Mouse (Mus musculus): ENCODE data around the gene Brd3. TPM values are rescaled to one million over a fixed set of nuclear protein-coding genes. Genes with fewer than 3 reads are reported as not detected.

The Brd3 gene
- total and polyA plus RNA-seq, 2 experiments from 2014 or later: 58.5 to 135 TPM

GRCm38 (mm10) chr2:27486725-27487124, 20.7 kb downstream of the Brd3 start:
- no peaks in the 10 kb centered on the region for H3K4me1 ChIP-seq (ENCODE audit: insufficient read depth)
- no peak overlapping the region for H3K9ac ChIP-seq
- ATAC-seq (no peak), DNase-seq (no peak)
- no peak for TF ChIP-seq CTCF (IDR thresholded peaks at IDR 0.05; ENCODE audit: low read depth)
- H3K27ac ChIP-seq (ENCODE audit: low read depth, low read length): no peak overlapping the region
- no peaks in the 10 kb centered on the region for H3K36me3 ChIP-seq (ENCODE audit: insufficient read depth)
- no peak overlapping the region for H3K4me3 ChIP-seq (ENCODE audit: low read depth, low read length)
- H3K9me3 ChIP-seq (ENCODE audit: low read length): no peaks in the 10 kb centered on the region
- no peaks in the 10 kb centered on the region for H3K27me3 ChIP-seq (ENCODE audit: insufficient read depth, low read length)
- whole genome bisulfite sequencing: 74% methylated on average over 4 of the region's 4 CpGs
- H3K4me2 ChIP-seq (ENCODE audit: low read depth): no peak overlapping the region

DNA sequence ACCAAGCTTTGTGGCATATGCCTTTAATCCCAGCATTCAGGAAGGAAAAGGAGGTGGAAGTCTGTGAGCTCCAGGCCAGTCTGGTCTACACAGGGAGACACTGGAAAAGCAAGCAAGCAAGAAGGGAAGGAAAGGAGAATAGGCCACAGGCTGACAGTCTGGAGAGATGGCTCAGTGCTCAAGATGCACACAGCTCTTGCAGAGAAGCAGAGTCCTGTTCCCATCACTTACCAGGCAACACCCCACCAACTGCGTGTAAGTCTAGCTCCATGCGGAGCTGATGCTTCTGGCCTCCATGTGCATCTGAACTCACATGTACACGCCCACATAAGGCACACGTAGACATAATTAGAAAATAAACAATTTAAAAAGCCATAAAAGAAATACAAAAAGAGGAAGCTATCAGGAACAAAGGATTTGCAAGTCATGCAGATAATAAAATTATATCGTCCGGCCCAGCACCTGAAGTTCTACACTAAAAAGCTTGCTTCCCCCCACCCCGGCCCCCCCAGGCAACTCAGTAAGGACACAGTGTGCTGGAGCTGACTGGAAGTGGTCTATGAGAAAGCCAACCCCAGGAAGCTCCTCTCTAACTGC, 25.1 kb downstream of the Brd3 start:
- ATAC-seq: no peak

DNA sequence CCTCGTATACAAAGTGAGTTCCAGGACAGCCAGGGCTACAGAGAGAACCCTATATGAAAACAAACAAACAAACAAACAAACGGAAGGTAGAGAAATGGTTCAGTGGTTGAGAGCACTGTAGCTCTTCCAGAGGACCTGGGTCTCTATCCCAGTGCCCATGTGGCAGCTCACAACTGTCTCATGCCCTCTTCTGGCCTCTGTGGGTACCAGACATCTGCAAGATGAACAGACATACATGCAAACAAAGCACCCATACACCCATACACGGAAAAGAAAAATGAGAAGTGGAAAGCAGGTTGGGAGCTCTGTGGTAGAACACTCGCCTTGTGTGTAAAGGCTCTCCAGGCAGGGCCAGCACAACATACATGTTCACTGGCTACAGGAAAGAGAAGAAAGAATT, 27.1 kb downstream of the Brd3 start:
- H3K27me3 ChIP-seq (ENCODE audit: insufficient read depth, low read length): no peaks in the 10 kb centered on the region
- TF ChIP-seq CTCF (IDR thresholded peaks at IDR 0.05; ENCODE audit: low read depth): no peak
- no peak overlapping the region for H3K27ac ChIP-seq (ENCODE audit: low read depth, low read length)
- no peak overlapping the region for H3K4me2 ChIP-seq (ENCODE audit: low read depth)
- ATAC-seq: no peak
- H3K36me3 ChIP-seq (ENCODE audit: insufficient read depth): no peaks in the 10 kb centered on the region
- H3K4me3 ChIP-seq (ENCODE audit: low read depth, low read length): no peak overlapping the region
- H3K9ac ChIP-seq: no peak overlapping the region
- no peaks in the 10 kb centered on the region for H3K9me3 ChIP-seq (ENCODE audit: low read length)
- H3K4me1 ChIP-seq (ENCODE audit: insufficient read depth): peaks cover 4% of the 10 kb centered on the region; the same call in 1 of the 2 replicates
- WGBS: 77% methylated on average over 4 of the region's 4 CpGs
- DNase-seq: no peak

More for the DNA sequence above, 25.1 kb downstream of the Brd3 start:
- 80% methylated on average over 7 of the region's 7 CpGs for WGBS
- no peak overlapping the region for H3K4me3 ChIP-seq (ENCODE audit: low read depth, low read length)
- no peak for TF ChIP-seq CTCF (IDR thresholded peaks at IDR 0.05; ENCODE audit: low read depth)
- no peaks in the 10 kb centered on the region for H3K9me3 ChIP-seq (ENCODE audit: low read length)
- H3K4me1 ChIP-seq (ENCODE audit: insufficient read depth): no peaks in the 10 kb centered on the region
- no peak overlapping the region for H3K9ac ChIP-seq
- H3K4me2 ChIP-seq (ENCODE audit: low read depth): no peak overlapping the region
- no peaks in the 10 kb centered on the region for H3K27me3 ChIP-seq (ENCODE audit: insufficient read depth, low read length)
- no peak overlapping the region for H3K27ac ChIP-seq (ENCODE audit: low read depth, low read length)
- no peaks in the 10 kb centered on the region for H3K36me3 ChIP-seq (ENCODE audit: insufficient read depth)
- no peak for DNase-seq

GRCm38 (mm10) chr2:27479821-27480220, 27.6 kb downstream of the Brd3 start:
- ATAC-seq (no peak), DNase-seq (no peak)
- 86% methylated on average over 4 of the region's 4 CpGs for WGBS
- no peaks in the 10 kb centered on the region for H3K9me3 ChIP-seq (ENCODE audit: low read length)
- no peak for TF ChIP-seq CTCF (IDR thresholded peaks at IDR 0.05; ENCODE audit: low read depth)
- no peaks in the 10 kb centered on the region for H3K27me3 ChIP-seq (ENCODE audit: insufficient read depth, low read length)
- no peaks in the 10 kb centered on the region for H3K36me3 ChIP-seq (ENCODE audit: insufficient read depth)
- no peak overlapping the region for H3K4me3 ChIP-seq (ENCODE audit: low read depth, low read length)
- H3K4me1 ChIP-seq (ENCODE audit: insufficient read depth): peaks cover 4% of the 10 kb centered on the region; the same call in 1 of the 2 replicates
- no peak overlapping the region for H3K9ac ChIP-seq
- no peak overlapping the region for H3K27ac ChIP-seq (ENCODE audit: low read depth, low read length)
- no peak overlapping the region for H3K4me2 ChIP-seq (ENCODE audit: low read depth)

DNA sequence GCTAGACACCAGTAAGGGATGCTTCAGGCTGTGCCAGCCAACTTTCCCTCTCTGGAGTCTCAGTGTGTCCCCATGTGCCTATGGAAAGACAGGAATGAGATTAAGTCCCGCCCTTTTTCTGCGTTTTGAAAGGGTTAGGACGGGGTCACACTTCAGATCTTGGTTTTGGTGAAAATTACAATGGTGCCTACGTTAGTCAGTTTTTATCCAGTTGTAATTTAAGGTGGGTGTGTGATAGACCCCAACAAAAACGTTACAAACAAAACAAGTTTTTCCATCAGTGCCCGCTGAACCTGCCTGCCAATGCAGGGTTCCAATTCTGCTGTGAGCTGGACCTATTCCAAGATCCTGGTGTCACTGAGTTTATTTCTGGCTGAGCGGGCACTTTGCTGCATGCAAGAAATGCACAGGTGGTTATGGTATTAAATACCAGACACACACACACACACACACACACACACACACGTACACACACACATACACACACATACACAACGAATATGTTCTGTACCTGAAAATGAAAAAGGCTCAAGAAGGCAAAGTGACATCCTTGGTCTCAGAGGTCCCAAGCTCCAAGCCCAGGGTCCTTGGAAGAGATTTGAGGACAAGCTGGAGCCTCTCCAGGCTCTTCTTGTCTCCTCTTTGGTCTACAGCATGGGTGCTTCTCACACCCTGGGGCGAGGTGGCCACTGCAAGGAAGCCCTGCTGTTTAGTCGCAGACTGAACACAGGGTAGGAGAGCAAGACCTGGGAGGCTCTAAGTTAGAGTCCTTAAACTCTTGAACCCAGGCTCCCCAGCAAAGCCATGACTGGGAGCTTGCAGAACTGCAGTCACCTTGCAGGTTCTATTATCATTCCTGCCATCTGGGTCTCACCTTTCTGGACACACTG, 30.9 kb downstream of the Brd3 start:
- Histone ChIP-seq H3K4me3 (ENCODE audit: low read depth, low read length) (peak overlapping the region; percentile 90), H3K9ac (peak overlapping the region; percentile 92), H3K36me3 (ENCODE audit: insufficient read depth) (no peaks in the 10 kb centered on the region; the same call in 1 of the 2 replicates), H3K27ac (ENCODE audit: low read depth, low read length) (peak overlapping the region; percentile 96), H3K4me1 (ENCODE audit: insufficient read depth) (peaks cover 21% of the 10 kb centered on the region), H3K9me3 (ENCODE audit: low read length) (no peaks in the 10 kb centered on the region), H3K27me3 (ENCODE audit: insufficient read depth, low read length) (no peaks in the 10 kb centered on the region), H3K4me2 (ENCODE audit: low read depth) (peak overlapping the region; percentile 86)
- DNase-seq (no peak), ATAC-seq (no peak)
- TF ChIP-seq CTCF (IDR thresholded peaks at IDR 0.05; ENCODE audit: low read depth): no peak
- WGBS: 21% methylated on average over 11 of the region's 11 CpGs

- Histone ChIP-seq H3K4me2 (ENCODE audit: low read depth) (peak overlapping the region; percentile 86), H3K9me3 (ENCODE audit: low read length) (no peaks in the 10 kb centered on the region), H3K4me1 (ENCODE audit: insufficient read depth) (peaks cover 21% of the 10 kb centered on the region), H3K36me3 (ENCODE audit: insufficient read depth) (no peaks in the 10 kb centered on the region; the same call in 1 of the 2 replicates), H3K4me3 (ENCODE audit: low read depth, low read length) (peak overlapping the region; percentile 90), H3K27me3 (ENCODE audit: insufficient read depth, low read length) (no peaks in the 10 kb centered on the region), H3K9ac (peak overlapping the region; percentile 92), H3K27ac (ENCODE audit: low read depth, low read length) (peak overlapping the region; percentile 96)
- 1% methylated on average over 73 of the region's 96 CpGs for WGBS
- ATAC-seq (peak; percentile 99), DNase-seq (peak; percentile 96)
- TF ChIP-seq CTCF (IDR thresholded peaks at IDR 0.05; ENCODE audit: low read depth): no peak
These were observed 31.8 kb downstream of the Brd3 start for GRCm38 (mm10) chr2:27475495-27476302.
